Mouse (Mus musculus) cerebellum, adult 2 months (tissue): ENCODE measurements around the gene Spock1. TPM values are rescaled to one million over a fixed set of nuclear protein-coding genes. Genes with fewer than 3 reads are reported as not detected.

Experiments
- DNase-seq, 2 experiments: peaks; one replicate each; pipeline ENCODE4 v3.0.0; 2021
- H3K27ac ChIP-seq: fragments of 200-500 bp; 2 replicates; pipeline ENCODE4 v1.5.1; 2012; ENCODE audit warnings: low read length, control low read depth, inconsistent platforms; ENCODE audit not compliant: insufficient read depth
- H3K27me3 ChIP-seq: fragments of 200-500 bp; 2 replicates; pipeline ENCODE4 v1.6.1; 2012; ENCODE audit warnings: inconsistent platforms, mild to moderate bottlenecking, low read length, moderate library complexity; ENCODE audit not compliant: control insufficient read depth, insufficient read depth
- H3K4me1 ChIP-seq: fragments of 200-500 bp; 2 replicates; pipeline ENCODE4 v1.6.1; 2011; ENCODE audit warnings: low read length; ENCODE audit not compliant: control insufficient read depth, insufficient read depth
- H3K4me3 ChIP-seq: fragments of 200-500 bp; replicated peaks from 2 replicates; pipeline ENCODE3; 2011; ENCODE audit warnings: mild to moderate bottlenecking, low read depth, low read length, control low read depth; ENCODE audit not compliant: insufficient read depth
- CTCF ChIP-seq: fragments of 200-500 bp; IDR thresholded peaks from 2 replicates; pipeline ENCODE4 v1.5.1; 2011; ENCODE audit warnings: low read depth, mild to moderate bottlenecking, control low read depth, low read length, moderate library complexity, borderline replicate concordance; ENCODE audit not compliant: insufficient read depth
- POLR2A ChIP-seq: fragments of 200-500 bp; IDR thresholded peaks from 2 replicates; pipeline ENCODE4 v1.6.1; 2011; ENCODE audit warnings: low read length, control low read depth, borderline replicate concordance; ENCODE audit not compliant: insufficient read depth
- WGBS: fragments of 180-500 bp; shearing (Covaris S2); methylation state at CpG from one replicate; pipeline ENCODE4 v1.1.7; 2018; 5-methylcytosine and 5-hydroxymethylcytosine counted together
- polyA plus RNA-seq: library from polyadenylated mRNA; depleted of rRNA; stranded (reverse); fragments of >200 nt; gene quantifications from 2 replicates; pipeline ENCODE4 v1.2.3, GENCODE M21; 2012

Gene Spock1
- polyA plus RNA-seq, 1 experiment = 144 TPM

GRCm38 (mm10) chr13:57623909-57624481, 284.1 kb downstream of the Spock1 start:
- no peaks in the 10 kb centered on the region for H3K4me1 ChIP-seq
- DNase-seq = no peak
- no peaks in the 10 kb centered on the region for H3K27me3 ChIP-seq
- 71% methylated on average over 7 of the region's 7 CpGs for WGBS
- TF ChIP-seq POLR2A = no peak
- no peak for TF ChIP-seq CTCF
- H3K27ac ChIP-seq = no peak overlapping the region
- no peak overlapping the region for H3K4me3 ChIP-seq

GRCm38 (mm10) chr13:57619079-57619768, 288.9 kb downstream of the Spock1 start:
- no peak for DNase-seq
- no peaks in the 10 kb centered on the region for H3K27me3 ChIP-seq
- 72% methylated on average over 17 of the region's 17 CpGs for WGBS
- H3K4me3 ChIP-seq = no peak overlapping the region
- TF ChIP-seq CTCF (no peak), POLR2A (no peak)
- no peak overlapping the region for H3K27ac ChIP-seq
- peaks cover 4% of the 10 kb centered on the region; the same call in 1 of the 2 replicates for H3K4me1 ChIP-seq

GRCm38 (mm10) chr13:57611326-57612171, 296.6 kb downstream of the Spock1 start:
- no peaks in the 10 kb centered on the region for H3K27me3 ChIP-seq
- H3K4me1 ChIP-seq = peaks cover 3% of the 10 kb centered on the region; the same call in 1 of the 2 replicates
- H3K4me3 ChIP-seq = no peak overlapping the region
- DNase-seq = no peak
- TF ChIP-seq POLR2A = no peak
- TF ChIP-seq CTCF = no peak
- H3K27ac ChIP-seq = no peak overlapping the region
- WGBS = 72% methylated on average over 11 of the region's 11 CpGs

GRCm38 (mm10) chr13:57609946-57610345, 298.2 kb downstream of the Spock1 start:
- DNase-seq = no peak
- H3K27ac ChIP-seq = no peak overlapping the region
- H3K27me3 ChIP-seq = no peaks in the 10 kb centered on the region
- no peak overlapping the region for H3K4me3 ChIP-seq
- TF ChIP-seq POLR2A (no peak), CTCF (no peak)
- WGBS = 94% methylated on average over 7 of the region's 7 CpGs
- H3K4me1 ChIP-seq = no peaks in the 10 kb centered on the region

- peaks cover 5% of the 10 kb centered on the region for H3K4me1 ChIP-seq
- no peak overlapping the region for H3K4me3 ChIP-seq
- DNase-seq = no peak
- 83% methylated on average over 3 of the region's 3 CpGs for WGBS
- no peak overlapping the region for H3K27ac ChIP-seq
- no peak for TF ChIP-seq CTCF
- no peak for TF ChIP-seq POLR2A
- no peaks in the 10 kb centered on the region for H3K27me3 ChIP-seq
These were observed 303.7 kb downstream of the Spock1 start for GRCm38 (mm10) chr13:57604437-57604836.

GRCm38 (mm10) chr13:57603226-57603625, 304.9 kb downstream of the Spock1 start:
- no peak overlapping the region for H3K27ac ChIP-seq

GRCm38 (mm10) chr13:57595761-57596051, 312.4 kb downstream of the Spock1 start:
- TF ChIP-seq CTCF = no peak
- no peak for TF ChIP-seq POLR2A
- WGBS = 91% methylated on average over 6 of the region's 6 CpGs
- Histone ChIP-seq H3K27ac (no peak overlapping the region), H3K4me1 (no peaks in the 10 kb centered on the region), H3K4me3 (no peak overlapping the region), H3K27me3 (no peaks in the 10 kb centered on the region)
- DNase-seq = no peak

More at GRCm38 (mm10) chr13:57603226-57603625, 304.9 kb downstream of the Spock1 start:
- TF ChIP-seq POLR2A (no peak), CTCF (no peak)
- Histone ChIP-seq H3K27me3 (no peaks in the 10 kb centered on the region), H3K4me3 (no peak overlapping the region), H3K4me1 (peaks cover 5% of the 10 kb centered on the region)
- DNase-seq = no peak
- WGBS = 54% methylated on average over 8 of the region's 8 CpGs
